Mouse (Mus musculus) neural tube, embryonic 13.5 days (tissue): ENCODE results near the gene Chd6. TPM values are rescaled to one million over a fixed set of nuclear protein-coding genes. Genes with fewer than 3 reads are reported as not detected.

Source experiments
- ATAC-seq: fragments of 200-750 bp; cut with Nextera tagmentation; 2 replicates; pipeline ENCODE4 v1.8.0; 2017; ENCODE audit warnings: low read depth, mild to moderate bottlenecking, moderate TSS enrichment, moderate library complexity
- H3K27ac ChIP-seq: fragments of 300-500 bp; sonication (generic); replicated peaks from 2 replicates; pipeline ENCODE4 v1.5.1; 2015; ENCODE audit warnings: moderate library complexity, mild to moderate bottlenecking, inconsistent platforms
- H3K27me3 ChIP-seq: fragments of 300-500 bp; sonication (generic); 2 replicates; pipeline ENCODE4 v1.6.1; 2015; ENCODE audit warnings: mild to moderate bottlenecking, inconsistent platforms
- H3K36me3 ChIP-seq: fragments of 300-500 bp; sonication (generic); 2 replicates; pipeline ENCODE4 v1.6.1; 2015; ENCODE audit warnings: mild to moderate bottlenecking, inconsistent platforms
- H3K4me1 ChIP-seq: fragments of 300-500 bp; sonication (generic); replicated peaks from 2 replicates; pipeline ENCODE4 v1.6.1; 2015; ENCODE audit warnings: inconsistent platforms
- H3K4me2 ChIP-seq: fragments of 300-500 bp; sonication (generic); 2 replicates; pipeline ENCODE4 v1.6.1; 2015; ENCODE audit warnings: inconsistent platforms, mild to moderate bottlenecking, moderate library complexity
- H3K4me3 ChIP-seq: fragments of 300-500 bp; sonication (generic); 2 replicates; pipeline ENCODE4 v1.5.1; 2015; ENCODE audit warnings: mild to moderate bottlenecking, inconsistent platforms
- H3K9ac ChIP-seq: fragments of 300-500 bp; sonication (generic); 2 replicates; pipeline ENCODE4 v1.6.1; 2015; ENCODE audit warnings: moderate library complexity, mild to moderate bottlenecking, inconsistent platforms
- H3K9me3 ChIP-seq: fragments of 300-500 bp; sonication (generic); 2 replicates; pipeline ENCODE4 v1.6.1; 2016; ENCODE audit warnings: inconsistent platforms
- WGBS: fragments of 180-500 bp; shearing (Covaris S2); methylation state at CpG from one replicate; pipeline ENCODE4 v1.1.7; 2015; 5-methylcytosine and 5-hydroxymethylcytosine counted together
- polyA plus RNA-seq: library from polyadenylated mRNA; unstranded; fragments of >200 nt; fragmentation: Nextera tagmentation; extraction: Ambion mirVana; gene quantifications from 2 replicates; pipeline ENCODE4 v1.2.1, GENCODE M21; 2015

The Chd6 gene
- 37.4 and 37.6 TPM in 2 replicates for polyA plus RNA-seq

- Histone ChIP-seq H3K36me3 (no peaks in the 10 kb centered on the region), H3K9me3 (no peaks in the 10 kb centered on the region), H3K9ac (peak within 1 kb of the TSS; percentile 93), H3K4me1 (peaks cover 36% of the 10 kb centered on the region), H3K4me3 (peak within 1 kb of the TSS; percentile 95), H3K27me3 (no peaks in the 10 kb centered on the region), H3K4me2 (peak within 1 kb of the TSS; percentile 73), H3K27ac (peak within 1 kb of the TSS; percentile 98)
- peak; percentile 99 for ATAC-seq
- WGBS: under 1% methylated on average over 27 of the region's 27 CpGs
Observed at GRCm38 (mm10) chr2:161108933-161109371, at the start of gene Chd6. Chd6 (minus strand) TSS chr2:161109075.

- H3K4me1 ChIP-seq: peaks cover 12% of the 10 kb centered on the region
- H3K27me3 ChIP-seq: no peaks in the 10 kb centered on the region
- H3K4me3 ChIP-seq: no peak overlapping the region
- H3K27ac ChIP-seq: peak overlapping the region; percentile 74
- WGBS: 39% methylated on average over 7 of the region's 7 CpGs
- H3K4me2 ChIP-seq: no peak overlapping the region
- ATAC-seq: peak; percentile 54; the same call in 1 of the 2 replicates
- H3K36me3 ChIP-seq: no peaks in the 10 kb centered on the region
- H3K9ac ChIP-seq: no peak overlapping the region
- H3K9me3 ChIP-seq: no peaks in the 10 kb centered on the region
Observed at GRCm38 (mm10) chr2:161150004-161150842, 41.3 kb upstream of the Chd6 start.

GRCm38 (mm10) chr2:161148428-161149020, 39.6 kb upstream of the Chd6 start:
- H3K27me3 ChIP-seq: no peaks in the 10 kb centered on the region
- peaks cover 12% of the 10 kb centered on the region for H3K4me1 ChIP-seq
- H3K36me3 ChIP-seq: no peaks in the 10 kb centered on the region
- H3K9me3 ChIP-seq: no peaks in the 10 kb centered on the region
- WGBS: 36% methylated on average over 3 of the region's 3 CpGs
- no peak overlapping the region for H3K4me3 ChIP-seq
- no peak overlapping the region for H3K4me2 ChIP-seq
- no peak overlapping the region for H3K9ac ChIP-seq
- ATAC-seq: 0 out of 2 replicates have a peak, but pooled peaks have one; percentile 20
- no peak overlapping the region for H3K27ac ChIP-seq

GRCm38 (mm10) chr2:161147656-161148427, 39.0 kb upstream of the Chd6 start:
- H3K27ac ChIP-seq: peak overlapping the region; percentile 68
- H3K9me3 ChIP-seq: no peaks in the 10 kb centered on the region
- no peak overlapping the region for H3K4me3 ChIP-seq
- H3K27me3 ChIP-seq: no peaks in the 10 kb centered on the region
- H3K9ac ChIP-seq: no peak overlapping the region; the same call in 1 of the 2 replicates
- H3K36me3 ChIP-seq: no peaks in the 10 kb centered on the region
- peak; percentile 90 for ATAC-seq
- no peak overlapping the region for H3K4me2 ChIP-seq
- H3K4me1 ChIP-seq: peaks cover 12% of the 10 kb centered on the region
- WGBS: 36% methylated on average over 4 of the region's 4 CpGs

GRCm38 (mm10) chr2:161144799-161145198, 35.9 kb upstream of the Chd6 start:
- no peak overlapping the region for H3K9ac ChIP-seq
- peaks cover 12% of the 10 kb centered on the region for H3K4me1 ChIP-seq
- WGBS: 94% methylated on average over 4 of the region's 4 CpGs
- no peak overlapping the region for H3K4me2 ChIP-seq
- H3K27me3 ChIP-seq: no peaks in the 10 kb centered on the region
- H3K36me3 ChIP-seq: no peaks in the 10 kb centered on the region
- no peak overlapping the region for H3K4me3 ChIP-seq
- no peaks in the 10 kb centered on the region for H3K9me3 ChIP-seq
- ATAC-seq: no peak
- H3K27ac ChIP-seq: no peak overlapping the region

- ATAC-seq: no peak
Observed at GRCm38 (mm10) chr2:161138672-161139536, 30.0 kb upstream of the Chd6 start.

GRCm38 (mm10) chr2:161136999-161137398, 28.1 kb upstream of the Chd6 start:
- Histone ChIP-seq H3K4me2 (no peak overlapping the region), H3K9me3 (no peaks in the 10 kb centered on the region), H3K27me3 (no peaks in the 10 kb centered on the region), H3K4me1 (no peaks in the 10 kb centered on the region), H3K27ac (no peak overlapping the region), H3K4me3 (no peak overlapping the region), H3K9ac (no peak overlapping the region), H3K36me3 (no peaks in the 10 kb centered on the region)
- no peak for ATAC-seq
- WGBS: 81% methylated on average over 3 of the region's 3 CpGs

More at GRCm38 (mm10) chr2:161138672-161139536, 30.0 kb upstream of the Chd6 start:
- no peaks in the 10 kb centered on the region for H3K4me1 ChIP-seq
- H3K27me3 ChIP-seq: no peaks in the 10 kb centered on the region
- no peak overlapping the region for H3K27ac ChIP-seq
- H3K4me2 ChIP-seq: no peak overlapping the region
- no peak overlapping the region for H3K4me3 ChIP-seq
- WGBS: 71% methylated on average over 11 of the region's 11 CpGs
- no peaks in the 10 kb centered on the region for H3K36me3 ChIP-seq
- H3K9ac ChIP-seq: no peak overlapping the region
- no peaks in the 10 kb centered on the region for H3K9me3 ChIP-seq

- Histone ChIP-seq H3K9ac (no peak overlapping the region), H3K27me3 (no peaks in the 10 kb centered on the region), H3K9me3 (no peaks in the 10 kb centered on the region), H3K4me2 (no peak overlapping the region), H3K4me3 (no peak overlapping the region), H3K27ac (no peak overlapping the region; the same call in 1 of the 2 replicates), H3K36me3 (no peaks in the 10 kb centered on the region), H3K4me1 (no peaks in the 10 kb centered on the region; the same call in 1 of the 2 replicates)
- WGBS: 57% methylated on average over 10 of the region's 10 CpGs
- ATAC-seq: no peak
Observed at GRCm38 (mm10) chr2:161128367-161129111, 19.7 kb upstream of the Chd6 start.

- H3K9ac ChIP-seq: no peak overlapping the region
- WGBS: 83% methylated on average over 5 of the region's 5 CpGs
- ATAC-seq: no peak
- H3K27me3 ChIP-seq: no peaks in the 10 kb centered on the region
- no peak overlapping the region for H3K4me3 ChIP-seq
- peaks cover 22% of the 10 kb centered on the region for H3K4me1 ChIP-seq
- H3K36me3 ChIP-seq: no peaks in the 10 kb centered on the region
- H3K9me3 ChIP-seq: no peaks in the 10 kb centered on the region
- H3K4me2 ChIP-seq: no peak overlapping the region
- H3K27ac ChIP-seq: no peak overlapping the region
Observed at GRCm38 (mm10) chr2:161112011-161112410, 3.1 kb upstream of the Chd6 start.

GRCm38 (mm10) chr2:161109398-161109821, 535 bp upstream of the Chd6 start:
- no peaks in the 10 kb centered on the region for H3K9me3 ChIP-seq
- H3K27me3 ChIP-seq: no peaks in the 10 kb centered on the region
- peak; percentile 68 for ATAC-seq
- peak overlapping the region; percentile 98 for H3K27ac ChIP-seq
- H3K4me3 ChIP-seq: peak overlapping the region; percentile 95
- peak overlapping the region; percentile 79 for H3K9ac ChIP-seq
- peaks cover 34% of the 10 kb centered on the region for H3K4me1 ChIP-seq
- WGBS: under 1% methylated on average over 26 of the region's 26 CpGs
- H3K4me2 ChIP-seq: peak overlapping the region; percentile 73
- H3K36me3 ChIP-seq: no peaks in the 10 kb centered on the region
